Mouse (Mus musculus): ENCODE data around the gene Unc93a.
"Not testable (repeated sequence)": the region's sequence is repeated elsewhere in the genome, so short reads cannot be mapped to it uniquely, and the experiment has no call there.

DNA sequence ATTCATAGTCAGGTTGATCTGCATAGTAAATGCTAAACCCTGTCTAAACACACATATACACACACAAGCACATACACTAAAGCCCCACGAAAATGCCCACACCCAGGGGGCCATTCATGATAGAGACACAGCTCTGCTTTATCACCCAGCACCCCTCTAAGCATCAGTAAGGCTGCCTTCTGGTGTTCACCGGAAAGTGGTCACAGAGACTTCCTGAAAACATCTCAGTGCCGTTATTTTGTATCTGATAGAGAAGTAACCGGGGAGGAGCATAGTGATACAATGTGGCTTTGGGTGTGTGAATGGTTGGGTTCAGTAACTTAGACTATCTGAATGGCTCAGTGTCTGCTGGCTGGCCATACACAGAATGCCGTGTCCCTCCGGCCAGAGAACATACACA is 42.0 kb upstream of the Unc93a start:
- TF ChIP-seq CTCF, EP300 (IDR thresholded peaks at IDR 0.05; ENCODE audit: low read depth): not testable (repeated sequence)

All from liver, postnatal 0 days (tissue).